Mouse (Mus musculus): ENCODE data around the gene 4933402J07Rik.

The 4933402J07Rik gene

DNA sequence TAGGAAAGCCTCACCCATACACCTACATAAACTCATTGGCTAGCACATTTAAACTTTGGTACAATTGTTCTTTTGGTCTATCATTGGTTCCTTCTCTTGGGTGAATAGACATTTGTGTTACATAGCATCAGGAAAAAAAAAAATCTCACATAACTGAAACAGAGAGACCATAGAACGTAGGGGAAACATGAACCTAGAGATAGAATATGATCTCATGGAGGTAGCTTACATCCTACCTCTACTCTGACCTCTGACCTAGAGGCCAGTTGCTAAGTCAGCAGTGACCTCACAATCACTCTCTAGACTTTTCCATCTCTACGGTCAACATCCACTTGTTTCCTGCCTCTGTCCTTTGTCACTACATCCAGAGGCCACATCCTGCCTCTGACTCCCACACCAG is at the start of gene 4933402J07Rik:
Gene 4933402J07Rik (plus strand): TSS at position 301 of the 400 bp plus-strand sequence.
- no peak for DNase-seq (ENCODE audit: low spot score in 2 of 2)

DNA sequence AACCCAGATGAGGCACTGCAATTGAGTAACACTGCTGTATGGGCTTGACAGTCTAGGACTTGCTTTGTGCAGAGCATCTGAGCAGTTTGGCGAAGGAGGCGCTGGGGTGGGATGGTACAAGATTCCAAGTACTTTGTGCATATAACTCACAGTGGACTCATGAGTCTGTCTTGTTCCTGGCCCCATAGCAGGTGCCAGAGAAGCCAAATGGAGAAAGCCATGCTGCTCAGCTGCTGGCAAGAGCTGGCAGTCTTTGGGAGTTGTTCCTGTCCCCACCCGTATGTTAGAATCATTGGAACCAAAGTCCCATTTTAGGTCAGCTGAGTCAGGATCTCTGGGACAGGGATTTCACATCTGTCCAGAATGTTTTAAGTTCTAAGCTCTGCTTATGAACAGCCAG is 46.5 kb upstream of the 4933402J07Rik start:
- DNase-seq (ENCODE audit: low spot score in 2 of 2) = no peak

DNA sequence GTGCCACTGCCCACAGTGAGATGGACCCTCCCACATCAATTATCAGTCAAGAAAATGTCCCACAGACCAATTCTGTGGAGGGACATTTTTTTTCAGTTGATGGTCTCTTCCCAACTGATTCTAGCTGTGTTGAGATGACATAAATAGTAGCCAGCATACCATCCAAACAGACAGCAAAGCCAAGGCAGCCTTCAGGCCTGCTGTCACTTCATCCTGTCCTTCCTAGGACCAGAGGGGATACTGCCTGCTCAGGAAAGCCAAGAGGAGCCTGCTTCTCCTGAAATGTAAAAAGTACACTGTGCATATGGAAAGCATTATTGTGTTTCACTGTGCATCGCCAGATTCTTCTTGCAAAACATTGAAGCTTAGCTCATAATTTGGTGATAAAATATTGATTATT is 38.6 kb upstream of the 4933402J07Rik start:
- no peak for DNase-seq (ENCODE audit: low spot score in 2 of 2)

DNA sequence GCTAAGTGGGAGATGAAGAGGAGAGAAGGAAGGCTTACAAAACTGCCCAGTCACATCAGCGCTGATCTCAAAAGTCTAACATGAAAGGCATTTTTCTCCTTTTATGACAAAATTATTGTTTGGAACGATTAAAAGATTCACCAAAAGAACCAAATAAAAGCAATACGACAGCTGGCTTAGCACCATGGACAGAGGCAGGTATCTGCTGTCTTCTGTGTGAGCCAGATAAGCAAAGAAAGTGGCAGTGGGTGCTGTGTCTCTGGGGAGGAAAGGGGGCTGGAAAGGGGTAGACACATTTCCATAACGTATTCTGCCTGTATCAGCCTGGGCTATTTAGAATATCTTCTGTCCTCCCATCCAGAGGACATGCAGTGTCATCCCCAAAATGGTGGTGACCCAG is 32.5 kb upstream of the 4933402J07Rik start:
- DNase-seq (ENCODE audit: low spot score in 2 of 2) = no peak

DNA sequence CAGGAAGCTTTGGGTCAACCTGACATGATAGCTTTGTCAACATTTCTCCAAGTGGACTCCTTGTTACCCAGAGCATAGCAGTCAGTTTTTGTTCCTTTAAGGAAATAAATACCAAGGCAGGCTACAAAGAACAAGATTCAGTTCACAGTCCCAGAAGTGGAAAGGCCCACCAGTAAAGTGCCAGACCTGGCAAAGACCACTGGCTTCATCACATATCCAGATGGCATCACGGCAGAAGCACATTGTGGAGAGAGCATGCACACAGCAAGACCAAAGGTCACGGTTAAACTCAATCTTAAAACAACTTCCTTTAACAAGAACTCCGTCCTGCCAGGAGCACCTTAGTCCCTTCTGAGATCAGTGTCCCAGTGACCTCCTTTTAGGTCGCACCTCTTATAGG is 30.2 kb upstream of the 4933402J07Rik start:
- no peak for DNase-seq (ENCODE audit: low spot score in 2 of 2)

DNA sequence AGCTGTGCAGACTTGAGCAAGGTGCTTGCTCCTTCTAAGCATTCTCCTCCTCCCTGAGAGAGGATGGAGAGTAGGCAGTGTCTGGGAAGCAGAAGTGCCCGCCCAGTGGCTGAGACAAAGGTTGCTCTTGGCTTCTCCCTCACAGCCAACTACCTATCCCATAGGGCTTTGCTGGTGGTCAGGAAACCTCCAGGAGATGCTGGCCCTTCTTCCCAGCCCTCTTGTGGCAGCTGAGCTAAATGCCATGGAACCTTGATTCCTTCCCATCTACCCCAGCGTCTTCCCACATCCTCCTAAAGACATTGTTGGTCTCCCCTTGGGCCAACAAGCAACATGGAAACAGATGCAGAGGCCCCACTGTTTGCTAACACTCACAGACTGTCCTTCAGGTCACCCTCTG is 28.8 kb upstream of the 4933402J07Rik start:
- DNase-seq (ENCODE audit: low spot score in 2 of 2) = no peak

DNA sequence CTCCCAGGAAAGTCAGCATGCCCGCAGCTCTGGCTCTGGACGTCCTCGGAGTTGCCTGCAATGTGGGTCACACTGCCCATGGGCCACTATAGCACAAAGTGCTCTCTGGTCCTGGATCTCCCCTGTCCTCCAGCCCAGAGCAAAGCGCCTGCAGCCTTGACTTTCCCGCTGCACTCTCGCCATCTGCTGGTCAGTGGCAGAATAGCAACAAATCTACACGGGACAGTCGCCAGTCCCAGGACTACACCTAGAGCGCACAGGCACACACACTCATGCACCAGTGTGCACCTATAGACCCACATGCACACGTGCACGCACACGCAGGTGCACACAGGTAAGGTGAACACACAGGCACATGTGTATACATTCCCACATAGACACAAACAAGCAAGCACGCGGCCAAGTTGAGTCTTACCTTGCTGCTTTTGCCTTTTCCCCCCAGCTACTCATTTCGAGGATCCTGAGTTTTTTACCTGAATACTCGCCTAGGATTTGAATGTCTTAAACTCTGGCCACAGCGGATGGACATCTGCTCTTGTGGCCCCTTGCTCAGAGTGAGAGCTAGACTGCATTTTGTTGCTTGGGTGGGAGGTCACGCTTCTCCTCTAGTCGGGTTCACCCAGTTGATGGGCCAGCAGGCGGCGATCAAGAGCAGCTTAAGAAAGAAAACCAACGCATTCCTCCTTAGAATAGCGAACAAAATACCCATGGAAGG is 26.9 kb upstream of the 4933402J07Rik start:
- peak; percentile 66 to 77 for DNase-seq (ENCODE audit: low spot score in 2 of 2)

DNA sequence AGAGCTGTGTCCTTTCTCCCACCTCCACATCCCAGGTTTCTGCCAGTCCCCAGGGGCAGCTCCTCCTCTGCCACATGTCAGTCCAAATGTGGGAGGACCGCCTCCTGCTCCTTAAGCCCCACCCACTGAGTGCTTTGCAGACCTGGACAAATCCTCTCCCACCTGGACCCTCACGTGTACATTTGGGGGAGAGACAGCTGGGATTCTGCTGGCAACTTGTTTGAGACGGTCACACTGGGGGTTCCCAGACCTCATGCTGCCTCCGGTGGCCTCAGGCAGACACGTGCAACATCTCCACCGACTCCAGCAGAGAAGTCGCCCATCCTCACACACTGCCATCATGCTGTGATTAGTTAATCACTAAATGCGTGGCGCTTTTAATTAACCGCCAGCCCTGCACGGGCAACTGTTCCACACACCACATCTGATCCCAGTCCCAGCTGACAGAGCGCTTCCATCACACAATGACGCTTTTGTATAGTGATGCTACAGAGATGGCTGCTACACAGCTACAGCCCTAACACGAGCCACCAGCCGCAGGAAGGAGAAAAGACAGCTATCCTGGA is 23.7 kb upstream of the 4933402J07Rik start:
- no peak for DNase-seq (ENCODE audit: low spot score in 2 of 2)

DNA sequence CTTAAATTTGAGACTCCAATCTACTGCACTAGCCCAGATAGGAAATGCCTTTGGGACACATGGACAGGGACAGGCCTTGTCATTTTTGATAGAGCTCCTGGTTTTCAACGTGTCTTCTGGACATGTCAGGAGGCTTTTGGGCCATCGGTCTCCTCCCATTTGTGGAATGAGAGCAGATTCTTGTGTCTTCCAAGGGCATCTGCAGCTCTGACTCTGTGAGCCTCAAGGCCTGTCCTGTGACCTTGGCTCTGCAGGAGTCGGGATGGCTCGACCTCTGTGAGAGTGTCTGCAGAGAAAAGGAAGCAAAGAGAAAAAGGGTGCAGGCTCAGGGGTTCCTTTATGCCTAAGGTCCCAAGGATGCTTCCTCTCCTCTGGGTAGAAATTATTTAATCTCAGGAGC is 13.8 kb upstream of the 4933402J07Rik start:
- no peak for DNase-seq (ENCODE audit: low spot score in 2 of 2)

DNA sequence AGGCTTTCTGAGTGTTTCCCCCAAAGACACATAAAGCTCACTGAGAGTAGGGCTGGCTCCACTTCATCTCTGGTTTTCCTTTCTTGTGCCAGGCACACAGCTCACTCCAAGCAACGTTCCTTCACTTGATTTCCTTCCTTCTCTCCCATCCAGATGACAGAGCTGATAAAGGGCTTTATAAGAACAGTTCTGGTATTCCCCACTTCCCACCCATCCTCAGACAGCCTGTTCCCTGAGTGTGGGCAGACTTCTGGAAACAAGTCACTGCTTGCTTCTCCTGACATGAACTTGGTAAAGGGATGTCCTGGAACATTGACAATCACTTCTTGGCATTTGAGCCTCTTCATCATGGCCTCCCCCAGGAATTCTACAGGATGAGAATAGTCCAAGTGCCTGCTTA is 10.9 kb upstream of the 4933402J07Rik start:
- no peak for DNase-seq (ENCODE audit: low spot score in 2 of 2)

DNA sequence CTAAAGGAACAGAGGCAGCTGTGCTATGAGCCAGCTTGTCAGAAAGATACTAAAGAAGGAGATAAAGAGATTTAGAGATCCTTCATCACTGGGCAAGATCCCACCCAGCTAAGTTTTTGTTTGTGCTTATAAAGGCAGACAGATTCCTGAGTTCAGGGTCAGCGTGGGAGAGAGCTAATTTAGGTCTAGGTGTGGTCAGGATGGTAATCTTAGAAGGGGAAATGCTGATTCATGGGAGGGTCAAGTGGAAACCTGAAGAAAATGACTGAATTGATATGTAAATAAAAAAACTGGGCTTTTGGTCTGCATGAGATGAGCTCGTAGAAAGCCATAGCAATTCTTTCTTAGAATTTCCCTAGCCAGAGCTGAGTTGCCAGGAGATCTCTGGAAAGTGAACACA is 2.9 kb upstream of the 4933402J07Rik start:
- DNase-seq (ENCODE audit: low spot score in 2 of 2) = no peak

DNA sequence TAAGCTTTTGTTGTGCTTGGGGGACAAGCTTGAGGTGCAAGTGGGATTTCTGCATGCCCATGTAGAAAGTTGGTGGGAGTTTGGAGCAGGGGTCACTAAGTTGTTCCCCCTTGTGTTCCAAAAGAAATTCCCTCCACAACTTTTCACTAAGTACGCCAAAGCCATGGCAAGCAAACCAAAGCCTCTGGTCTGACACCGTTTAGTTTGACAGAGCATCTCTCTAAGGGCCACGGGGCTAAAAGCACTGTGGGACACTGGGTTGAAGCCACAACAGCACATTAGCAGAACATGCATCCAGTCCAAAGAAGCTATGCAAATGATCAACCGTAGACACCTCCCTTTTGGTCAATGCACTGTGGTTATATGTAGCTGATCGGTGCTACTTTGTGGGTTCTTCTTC is 5.5 kb downstream of the 4933402J07Rik start:
- DNase-seq (ENCODE audit: low spot score in 2 of 2) = no peak

DNA sequence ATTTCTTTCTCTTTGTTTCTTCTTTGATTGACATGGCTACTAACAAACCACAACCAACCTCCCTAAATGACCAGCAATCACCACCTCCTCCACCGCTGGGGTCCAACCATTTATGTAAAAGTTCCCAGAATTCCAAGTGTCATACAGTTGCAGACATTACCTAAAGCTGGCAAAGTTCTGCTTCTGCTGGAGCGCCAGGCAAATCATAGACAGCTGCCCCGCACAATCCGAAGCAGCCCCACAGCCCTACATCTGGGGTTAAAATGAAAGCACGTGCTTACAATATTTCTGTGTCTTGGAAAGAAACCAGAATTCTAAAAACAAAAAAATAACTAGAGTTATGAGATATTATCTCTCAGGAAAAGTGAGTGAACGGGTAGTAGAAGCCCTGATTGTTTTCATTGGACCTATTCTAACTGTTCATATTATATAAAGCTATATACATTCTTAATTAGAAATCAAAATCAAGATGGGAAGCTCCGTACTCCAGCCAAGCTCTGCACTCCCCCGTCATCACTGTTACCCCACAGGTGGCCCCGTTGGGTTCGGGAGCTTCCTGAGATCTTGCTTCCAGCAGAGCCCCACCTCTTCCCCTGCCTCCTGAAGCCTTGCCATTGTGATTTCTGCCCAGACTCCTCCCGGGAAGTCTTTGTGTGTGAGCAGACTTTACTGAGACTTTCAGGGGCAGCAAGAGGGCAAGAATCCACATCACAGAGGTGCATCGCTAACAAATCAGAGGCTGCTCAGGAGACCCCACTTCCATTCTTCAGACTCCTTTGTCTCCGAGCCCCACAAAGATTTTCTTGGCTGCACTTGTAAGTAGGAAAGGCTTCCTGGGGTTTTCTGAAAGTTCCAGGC is 6.3 kb downstream of the 4933402J07Rik start:
- DNase-seq (ENCODE audit: low spot score in 2 of 2) = no peak

DNA sequence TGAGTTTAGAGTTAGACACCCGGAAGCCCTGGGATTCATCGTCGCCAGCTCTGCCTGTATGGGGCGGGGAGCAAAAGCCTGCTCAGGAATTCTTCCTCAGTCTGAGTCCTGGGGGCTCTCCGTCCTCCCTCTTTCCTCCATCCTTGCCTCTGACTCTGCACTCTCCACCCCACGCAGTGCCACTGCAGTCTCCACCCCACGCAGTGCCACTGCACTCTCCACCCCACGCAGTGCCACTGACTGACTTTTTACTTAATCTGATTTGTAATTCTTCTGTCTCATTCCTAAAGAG is 6.9 kb downstream of the 4933402J07Rik start:
- DNase-seq (ENCODE audit: low spot score in 2 of 2) = no peak

DNA sequence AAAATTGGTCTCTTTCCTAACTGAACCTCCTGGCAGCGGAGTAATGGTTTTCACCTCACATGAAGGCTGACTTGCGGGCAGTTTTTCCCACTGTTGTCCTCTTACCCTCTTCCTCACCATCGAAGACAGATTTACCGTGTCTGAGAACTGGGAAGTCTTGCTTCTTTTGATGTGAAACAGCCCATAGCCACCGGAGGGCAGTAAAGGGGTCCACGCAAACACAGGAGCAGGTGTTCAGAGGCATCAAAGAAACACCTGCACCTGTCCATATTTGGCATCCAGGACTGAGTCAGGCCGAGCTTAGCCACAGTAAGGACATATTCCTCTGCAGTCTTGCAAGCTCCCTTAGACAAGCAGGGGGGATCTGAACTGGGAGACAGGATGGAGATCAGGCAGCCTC is 7.2 kb downstream of the 4933402J07Rik start:
- DNase-seq (ENCODE audit: low spot score in 2 of 2) = no peak

DNA sequence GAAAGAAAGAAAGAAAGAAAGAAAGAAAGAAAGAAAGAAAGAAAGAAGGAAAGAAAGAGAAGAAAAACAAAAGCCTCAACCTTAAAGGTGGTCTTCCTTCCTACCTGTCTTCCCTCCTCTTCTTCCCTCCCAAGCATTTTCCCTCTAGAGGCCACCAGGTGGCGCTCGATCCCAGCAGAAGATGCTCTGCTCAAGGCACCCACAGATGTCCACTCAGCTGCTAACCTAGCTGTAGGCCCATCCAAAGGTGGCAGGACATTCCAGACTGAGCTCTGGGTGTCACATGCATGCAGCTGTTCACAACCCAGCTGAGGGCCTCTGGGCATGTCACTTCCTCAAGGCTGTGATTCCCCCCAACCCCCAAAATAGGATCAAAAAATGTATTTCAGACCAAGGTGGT is 30.6 kb downstream of the 4933402J07Rik start:
- DNase-seq (ENCODE audit: low spot score in 2 of 2) = peak; percentile 33 to 51

DNA sequence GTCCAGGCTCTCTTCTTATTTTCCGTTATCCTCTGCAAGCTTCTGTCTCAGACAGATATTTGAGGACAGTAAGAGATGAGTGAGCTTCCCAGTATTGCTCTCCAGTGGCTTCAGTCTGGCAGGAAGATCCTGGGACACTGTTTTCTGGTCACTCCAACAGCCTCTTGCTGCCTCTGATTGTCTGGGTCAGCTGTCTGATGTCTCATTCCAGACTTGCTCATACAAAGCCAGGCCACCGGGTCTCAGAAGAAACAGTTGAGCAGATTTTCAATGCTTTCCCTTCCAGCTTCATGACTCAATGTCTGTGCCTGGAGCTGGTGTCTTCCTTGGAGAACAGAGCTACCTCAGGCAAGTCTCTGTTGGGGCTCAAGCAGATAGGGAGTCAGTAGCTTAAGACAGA is 39.1 kb downstream of the 4933402J07Rik start:
- DNase-seq (ENCODE audit: low spot score in 2 of 2) = no peak

DNA sequence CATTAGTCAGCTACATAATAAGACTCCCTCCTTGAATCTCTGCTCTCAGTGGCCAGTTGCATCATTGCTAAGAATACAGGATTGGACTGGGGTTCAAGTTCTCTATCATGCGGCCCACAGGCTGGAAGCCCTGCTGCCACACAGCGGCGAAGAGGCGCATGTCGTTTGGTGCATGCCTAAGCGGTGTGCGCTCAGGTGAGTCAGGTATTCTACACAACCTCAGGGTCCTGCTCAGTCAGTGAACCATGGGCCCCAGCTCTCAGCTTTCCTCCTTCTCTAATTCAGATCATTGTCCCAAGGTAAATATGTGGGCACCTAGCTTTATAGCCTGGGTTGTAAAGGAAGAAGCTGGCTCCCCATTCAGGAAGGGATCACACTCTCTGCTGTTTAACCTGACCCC is 45.5 kb downstream of the 4933402J07Rik start:
- DNase-seq (ENCODE audit: low spot score in 2 of 2) = no peak

DNA sequence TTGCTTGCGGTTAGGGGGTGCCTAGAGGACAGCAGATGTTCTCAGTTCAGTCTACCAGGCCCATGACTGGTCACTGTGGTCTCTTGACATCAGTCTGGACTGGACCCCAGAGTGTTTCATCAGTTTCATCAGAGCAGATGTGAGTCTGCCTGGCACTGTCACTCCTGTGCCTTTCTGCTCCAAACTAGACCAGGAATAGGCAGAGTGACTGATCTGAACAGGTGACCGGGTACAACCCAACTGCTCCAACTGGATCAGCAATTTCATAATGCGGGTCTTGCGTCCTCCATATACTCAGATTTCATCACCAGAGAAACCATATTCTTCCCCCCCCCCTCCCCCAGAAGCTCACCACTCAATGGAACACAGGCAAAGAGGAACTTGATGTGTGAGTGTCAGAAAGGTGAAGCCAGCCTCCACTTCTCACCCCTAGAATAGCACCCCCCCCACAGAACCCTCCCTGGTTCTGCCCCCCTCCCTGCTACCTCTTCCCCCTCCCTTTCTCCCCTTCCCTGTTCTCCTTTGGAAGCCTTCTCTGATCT is 46.1 kb downstream of the 4933402J07Rik start:
- DNase-seq (ENCODE audit: low spot score in 2 of 2) = no peak

DNA sequence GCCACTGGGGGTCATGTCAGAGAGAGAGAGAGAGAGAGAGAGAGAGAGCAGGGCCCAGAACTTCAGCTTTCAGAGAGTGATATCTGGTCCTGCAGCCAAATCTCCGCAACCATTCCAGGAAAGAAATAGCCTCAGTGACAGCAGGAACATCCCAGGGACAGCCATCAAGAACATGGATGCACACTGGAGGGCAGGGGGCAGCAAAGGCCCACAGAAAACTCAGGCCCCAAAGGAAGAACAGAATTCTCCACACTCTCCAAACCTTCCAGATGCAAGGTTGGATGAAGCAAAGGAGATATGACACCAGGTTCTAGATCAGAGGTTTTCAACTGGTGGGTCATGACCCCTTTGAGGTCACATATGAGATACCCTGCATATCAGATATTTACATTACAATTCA is 50.0 kb downstream of the 4933402J07Rik start:
- no peak for DNase-seq (ENCODE audit: low spot score in 2 of 2)

DNA sequence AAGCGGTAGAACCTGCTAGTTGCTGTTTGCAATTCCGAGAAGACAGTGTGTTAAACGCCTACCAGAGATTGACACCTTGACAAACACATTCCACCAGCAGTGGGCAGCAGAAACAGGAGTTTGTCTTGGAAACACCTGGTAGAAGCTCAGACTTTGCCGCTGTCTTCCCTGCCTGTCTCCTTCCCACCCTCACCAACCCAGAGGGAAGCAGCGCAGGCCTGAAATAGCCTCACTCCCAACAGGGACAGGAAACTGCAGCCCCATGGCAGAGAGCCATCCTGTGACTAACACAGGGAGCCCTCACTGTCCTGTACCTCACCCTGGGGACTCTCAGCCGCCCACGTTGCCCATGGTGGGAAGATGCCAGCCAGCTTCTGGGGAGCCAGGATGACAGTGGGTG is 55.5 kb downstream of the 4933402J07Rik start:
- DNase-seq (ENCODE audit: low spot score in 2 of 2) = no peak

DNA sequence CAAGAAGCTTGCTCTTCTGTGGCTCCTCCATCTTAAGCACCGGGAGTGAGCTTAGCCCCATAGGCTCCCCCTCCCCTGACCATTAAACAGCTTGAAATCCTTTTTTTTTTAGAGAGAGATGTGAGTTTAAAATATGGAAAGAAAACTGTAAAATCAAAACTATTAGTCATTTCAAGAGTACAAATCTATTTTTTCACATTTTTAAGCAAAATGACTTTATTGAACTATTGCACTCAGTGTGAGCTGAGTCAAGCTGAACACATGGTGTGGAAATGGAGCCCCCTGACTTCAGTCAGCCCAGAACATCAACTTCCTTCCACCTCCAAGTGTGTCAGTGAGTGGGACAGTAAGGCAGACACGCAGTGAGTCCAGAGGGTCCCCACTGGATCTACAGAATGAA is 55.9 kb downstream of the 4933402J07Rik start:
- DNase-seq (ENCODE audit: low spot score in 2 of 2) = no peak

DNA sequence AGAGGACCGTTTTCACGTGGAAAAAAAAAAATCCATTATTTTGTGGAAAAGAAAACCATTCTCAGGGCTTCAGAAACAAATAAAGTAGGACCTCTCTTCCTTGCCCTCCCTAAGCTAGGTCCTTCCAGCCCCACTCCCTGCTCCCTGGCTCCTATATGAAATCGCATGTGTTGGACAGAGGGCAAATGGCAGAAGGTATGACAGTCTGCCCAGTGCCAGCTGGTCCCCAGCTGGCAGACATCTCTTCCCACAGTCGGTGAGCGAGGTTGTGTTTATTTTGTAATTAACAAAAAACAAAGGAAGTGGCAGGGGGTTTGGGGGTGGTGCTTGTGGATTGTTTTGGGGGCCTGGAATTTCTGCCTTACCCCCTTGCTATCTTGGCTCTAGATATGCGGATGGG is 56.6 kb downstream of the 4933402J07Rik start:
- DNase-seq (ENCODE audit: low spot score in 2 of 2) = no peak
